Mouse (Mus musculus): ENCODE data around the gene Exd2. TPM values are rescaled to one million over a fixed set of nuclear protein-coding genes. Genes with fewer than 3 reads are reported as not detected.
"Not testable (repeated sequence)": the region's sequence is repeated elsewhere in the genome, so short reads cannot be mapped to it uniquely, and the experiment has no call there.

Exd2 gene
- 100 to 1,000 TPM; 121 to 131 TPM for total RNA-seq (2021)

DNA sequence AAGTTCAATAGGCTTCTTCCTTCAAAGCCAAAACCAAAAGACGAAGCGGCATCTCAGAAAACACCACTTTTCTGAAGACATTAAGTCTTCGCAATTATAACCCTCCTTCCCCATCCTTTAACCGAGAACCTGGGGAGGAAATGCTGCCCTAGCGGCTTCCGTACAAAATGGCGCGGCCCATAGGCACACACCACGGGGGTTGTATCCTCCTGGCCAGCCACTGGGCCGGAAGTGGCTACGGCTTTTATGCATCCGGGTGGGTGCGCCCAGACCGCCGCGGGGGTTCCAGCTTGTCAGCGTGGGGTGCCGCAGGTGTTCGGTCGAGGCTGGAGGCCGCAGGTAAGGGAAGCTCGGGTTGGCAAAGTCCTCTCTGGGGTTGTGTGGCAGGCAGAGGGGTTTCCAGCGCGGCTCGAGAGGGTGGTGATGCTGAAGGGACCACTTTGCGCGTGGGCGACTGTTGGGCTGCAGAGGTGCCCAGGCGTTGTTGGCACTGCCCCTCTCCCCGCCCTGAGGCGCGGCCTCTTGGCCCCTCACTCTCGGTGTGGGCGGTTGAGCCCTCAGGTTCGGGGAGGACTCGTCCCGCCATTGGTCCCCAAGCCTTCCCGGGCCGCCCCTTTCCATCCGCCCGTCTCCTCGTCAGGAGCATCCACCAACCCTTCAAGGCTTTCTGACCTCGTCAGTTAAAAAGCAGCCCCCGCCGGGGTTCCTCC is at the start of gene Exd2:
TSS of gene Exd2 (plus strand) at position 154 of the 710 bp plus-strand sequence.
- intact Hi-C loops (cut with DNase I): loop anchor here (1.0 to 5.0 kb wide), 2 partner anchors 27 to 306 kb away; partner anchors contain the start of gene Dcaf5
- DNase-seq (ENCODE audit: low spot score in 2 of 2): peak; percentile 89 to 96

DNA sequence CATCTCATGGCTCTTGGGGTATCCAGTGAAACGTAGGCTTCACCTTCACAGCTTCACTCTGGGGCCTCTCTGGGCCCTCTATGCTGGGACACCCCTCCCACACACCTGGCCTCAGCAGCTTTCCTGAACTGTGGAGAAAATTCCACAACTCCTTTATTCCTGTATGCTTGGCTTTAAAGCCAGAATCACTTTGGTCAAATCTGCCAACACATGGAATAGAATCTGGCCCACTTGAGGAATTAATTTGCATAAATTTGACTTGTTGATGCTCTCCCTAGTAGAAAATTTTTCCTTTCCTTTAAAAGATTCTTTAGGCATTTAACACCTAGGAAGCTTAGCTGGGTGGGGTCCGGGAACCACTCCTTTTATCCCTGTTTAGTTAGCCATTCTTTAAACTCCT is 47.8 kb upstream of the Exd2 start:
- DNase-seq (ENCODE audit: low spot score in 2 of 2): peak in 1 of 2 experiments; percentile 55
- intact Hi-C loops (cut with DNase I): no loop called here

DNA sequence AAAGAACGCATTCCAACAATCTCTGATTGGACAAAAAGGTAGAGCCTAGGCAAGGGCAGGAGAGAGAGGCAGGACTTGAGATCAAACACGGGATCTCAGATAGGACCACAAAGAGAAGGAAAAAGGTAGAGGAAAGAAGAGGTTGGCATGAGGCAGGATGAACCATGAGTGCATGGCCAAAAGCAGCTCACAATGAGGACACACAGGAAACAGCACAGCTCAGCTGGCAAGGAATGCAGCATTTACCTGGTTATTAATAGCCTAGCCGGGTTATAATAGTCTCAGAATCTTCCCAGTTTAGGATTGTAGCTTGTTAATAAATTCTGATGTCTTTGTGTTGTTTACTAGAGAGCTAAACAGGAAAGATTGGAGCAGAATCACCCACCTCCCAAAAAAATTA is 35.2 kb upstream of the Exd2 start:
- intact Hi-C loops (cut with DNase I): no loop called here
- no peak for DNase-seq (ENCODE audit: low spot score in 2 of 2)

DNA sequence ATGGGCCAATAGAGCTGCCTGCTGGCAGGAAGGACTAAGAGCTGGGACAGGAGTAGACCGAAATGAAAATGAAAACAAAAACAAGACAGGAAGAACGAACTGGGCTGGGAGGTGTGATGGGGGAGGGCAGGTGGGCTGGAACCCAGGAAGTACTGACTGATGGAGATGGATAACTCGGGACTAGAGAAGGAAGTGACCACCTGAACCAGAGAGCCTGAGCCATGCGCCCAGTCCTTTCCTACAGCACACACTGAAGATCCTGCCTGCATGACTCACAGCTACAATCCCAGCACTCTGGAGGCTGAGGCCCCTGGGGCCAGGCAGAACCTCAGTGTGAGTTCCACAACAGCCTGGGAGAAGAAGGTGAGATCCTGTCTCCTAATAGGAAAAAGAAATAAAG is 29.6 kb upstream of the Exd2 start:
- no peak for DNase-seq (ENCODE audit: low spot score in 2 of 2)
- intact Hi-C loops (cut with DNase I): no loop called here

DNA sequence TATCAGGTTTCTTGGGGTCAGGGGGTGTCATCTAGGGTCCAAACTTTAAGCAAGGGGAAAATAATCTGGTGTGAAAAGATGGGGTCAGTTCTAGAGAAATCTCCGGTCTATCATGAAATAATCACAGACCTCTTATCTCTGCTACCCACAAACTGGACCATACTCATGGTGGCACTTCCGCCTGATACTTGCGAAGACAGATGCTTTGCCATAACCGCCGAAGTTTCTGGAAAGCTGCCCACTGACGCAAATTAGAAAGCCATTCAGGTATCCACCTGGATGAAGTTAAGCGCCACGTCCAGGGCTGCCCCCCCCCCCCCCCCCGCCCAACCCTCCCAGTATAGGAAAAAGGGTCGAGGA is 28.3 kb upstream of the Exd2 start:
- DNase-seq (ENCODE audit: low spot score in 2 of 2): peak in 1 of 2 experiments; percentile 5
- intact Hi-C loops (cut with DNase I): no loop called here

DNA sequence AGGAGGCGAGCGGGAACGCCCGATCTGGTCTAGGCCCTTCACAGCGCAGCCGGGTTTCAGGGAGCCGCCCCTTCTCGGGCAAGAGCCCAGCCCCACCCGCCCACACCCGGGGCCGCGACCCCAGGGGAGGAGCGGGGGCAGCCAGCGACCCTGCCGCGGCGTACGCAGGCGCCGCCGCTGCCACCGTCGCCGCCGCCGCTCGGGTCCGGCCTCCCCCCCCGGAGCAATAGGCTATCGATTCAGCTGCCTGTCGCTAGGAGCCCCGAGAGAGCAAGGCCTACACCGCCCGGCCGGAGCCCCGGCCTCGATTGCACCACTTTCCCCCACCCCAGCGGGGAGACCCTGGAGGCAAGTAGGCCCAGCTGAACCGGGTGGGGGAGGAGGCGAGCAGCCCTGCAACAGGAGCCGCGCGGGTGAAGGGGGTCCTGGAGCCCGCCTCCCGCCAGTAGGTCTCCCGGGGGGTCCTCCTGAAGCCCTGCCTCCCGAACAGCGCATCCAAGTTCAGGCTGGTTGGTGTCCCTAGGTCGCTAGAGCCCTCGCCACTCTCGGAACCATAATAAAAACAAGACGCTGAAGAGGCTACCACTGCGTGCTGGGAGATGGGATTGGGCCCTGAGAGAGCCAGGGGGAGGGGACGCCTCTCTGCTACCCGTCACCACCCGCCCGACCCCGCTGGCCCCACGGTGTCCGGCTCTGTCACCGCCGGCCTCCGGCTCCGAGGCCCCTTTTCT is 27.8 kb upstream of the Exd2 start:
- intact Hi-C loops (cut with DNase I): no loop called here
- peak; percentile 67 to 73 for DNase-seq (ENCODE audit: low spot score in 2 of 2)

DNA sequence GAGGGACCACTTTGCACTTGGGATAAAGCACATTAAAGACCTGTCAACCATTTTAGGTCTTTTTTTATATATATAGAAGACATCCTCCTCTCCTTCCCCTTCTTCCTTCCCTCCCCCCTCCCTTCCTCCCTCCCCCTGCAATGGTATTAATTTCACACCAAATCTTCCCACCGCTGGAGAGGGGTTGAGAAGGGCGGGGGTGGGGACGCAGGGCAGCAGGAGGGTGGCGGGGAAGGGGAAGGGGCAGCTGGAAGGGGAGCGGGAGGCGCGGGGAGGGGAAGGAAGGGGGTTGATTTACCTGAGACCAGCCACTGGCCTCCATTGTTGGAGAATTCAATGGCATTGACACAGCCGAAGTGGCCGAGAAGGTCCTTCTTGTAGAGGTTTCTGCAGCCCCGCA is 27.0 kb upstream of the Exd2 start:
- no peak for DNase-seq (ENCODE audit: low spot score in 2 of 2)
- intact Hi-C loops (cut with DNase I): loop anchor here (1.0 kb wide), 1 partner anchor 27 kb away; the partner anchor contains the start of gene Exd2

DNA sequence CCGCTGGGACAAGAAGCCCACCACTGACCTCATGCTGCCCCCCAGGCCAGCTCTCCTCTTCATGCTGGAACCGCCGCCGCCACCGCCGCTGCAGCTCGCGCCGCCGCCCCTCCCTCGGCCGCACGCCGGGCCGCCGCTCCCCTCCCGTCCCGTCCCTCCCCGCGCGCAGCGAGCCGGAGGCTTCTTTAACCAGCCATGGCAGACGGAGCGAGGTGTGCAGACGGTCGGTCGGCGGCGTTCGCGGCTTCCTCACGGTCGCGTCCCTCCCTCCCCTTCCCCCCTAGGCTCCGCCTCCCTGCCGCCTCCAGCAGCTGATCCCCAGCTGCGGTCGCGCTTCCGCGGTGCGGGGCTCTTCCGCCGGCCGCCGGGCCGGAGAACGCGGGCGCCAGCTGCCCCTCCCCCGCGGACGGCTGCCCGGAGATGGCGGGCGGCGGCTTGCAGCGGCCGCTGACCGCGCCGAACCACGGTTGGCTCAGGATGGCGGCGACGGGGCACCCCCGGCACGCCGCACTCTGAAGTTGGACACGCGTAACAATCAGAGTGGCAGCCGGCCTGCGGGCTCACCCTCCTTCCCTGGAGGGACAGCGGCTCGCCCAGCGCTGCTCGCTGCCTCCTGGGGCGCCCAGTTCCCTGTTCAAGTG is 26.4 kb upstream of the Exd2 start, which contains the start of gene Dcaf5:
TSS of gene Dcaf5 (minus strand) at position 266 of the 641 bp plus-strand sequence.
- intact Hi-C loops (cut with DNase I): loop anchor here (1.0 kb wide), 1 partner anchor 27 kb away; the partner anchor contains the start of gene Exd2

DNA sequence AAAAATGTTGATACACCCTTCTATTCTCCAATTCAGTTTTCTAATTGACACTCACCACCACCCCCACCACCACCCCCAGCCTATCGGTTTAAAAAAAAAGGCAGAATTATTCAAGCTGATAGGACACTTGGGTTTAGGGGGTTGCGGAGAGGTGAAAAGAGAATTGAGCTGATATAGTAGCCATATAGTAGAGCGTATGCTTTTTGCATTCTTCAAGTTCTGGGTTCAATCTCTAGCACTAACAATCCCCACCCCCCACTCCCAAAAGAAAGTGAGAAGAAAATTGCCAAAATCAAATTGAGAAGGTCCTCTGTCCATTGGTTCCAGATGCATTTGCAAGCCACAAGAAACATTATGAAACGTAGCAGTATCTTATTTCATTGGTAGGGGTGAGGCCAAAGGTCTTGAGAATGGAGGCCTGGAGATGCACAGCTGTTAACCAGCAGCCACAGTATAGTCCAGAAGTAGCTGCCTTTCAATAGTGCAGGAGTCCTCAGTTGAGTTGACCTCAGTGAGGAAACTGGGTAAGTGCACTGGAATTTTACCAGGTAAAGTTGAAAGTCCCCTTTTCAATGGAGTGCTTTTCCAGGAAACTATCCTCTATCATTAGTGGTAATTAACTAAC is 25.7 kb upstream of the Exd2 start:
- intact Hi-C loops (cut with DNase I): no loop called here
- DNase-seq (ENCODE audit: low spot score in 2 of 2): no peak

More for the DNA sequence above, 26.4 kb upstream of the Exd2 start, which contains the start of gene Dcaf5:
- peak; percentile 81 to 83 for DNase-seq (ENCODE audit: low spot score in 2 of 2)

DNA sequence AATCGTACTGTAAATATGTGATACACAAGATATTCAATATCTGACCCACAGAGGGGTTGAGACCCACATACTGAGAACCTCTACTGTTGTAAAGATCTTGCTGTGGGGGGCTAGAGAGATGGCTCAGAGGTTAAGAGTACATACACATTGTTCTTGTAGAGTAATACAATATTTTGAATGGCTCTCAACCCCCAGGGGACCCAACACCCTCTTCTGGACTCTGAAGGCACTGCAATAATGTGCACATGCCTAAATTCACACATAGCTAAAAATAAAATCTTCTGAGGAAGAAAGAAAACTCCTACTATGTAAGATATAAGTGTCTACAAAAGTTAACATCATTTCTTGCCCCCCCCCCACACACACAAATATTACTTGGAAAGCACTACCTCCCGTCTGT is 21.9 kb upstream of the Exd2 start:
- intact Hi-C loops (cut with DNase I): no loop called here
- DNase-seq (ENCODE audit: low spot score in 2 of 2): no peak

DNA sequence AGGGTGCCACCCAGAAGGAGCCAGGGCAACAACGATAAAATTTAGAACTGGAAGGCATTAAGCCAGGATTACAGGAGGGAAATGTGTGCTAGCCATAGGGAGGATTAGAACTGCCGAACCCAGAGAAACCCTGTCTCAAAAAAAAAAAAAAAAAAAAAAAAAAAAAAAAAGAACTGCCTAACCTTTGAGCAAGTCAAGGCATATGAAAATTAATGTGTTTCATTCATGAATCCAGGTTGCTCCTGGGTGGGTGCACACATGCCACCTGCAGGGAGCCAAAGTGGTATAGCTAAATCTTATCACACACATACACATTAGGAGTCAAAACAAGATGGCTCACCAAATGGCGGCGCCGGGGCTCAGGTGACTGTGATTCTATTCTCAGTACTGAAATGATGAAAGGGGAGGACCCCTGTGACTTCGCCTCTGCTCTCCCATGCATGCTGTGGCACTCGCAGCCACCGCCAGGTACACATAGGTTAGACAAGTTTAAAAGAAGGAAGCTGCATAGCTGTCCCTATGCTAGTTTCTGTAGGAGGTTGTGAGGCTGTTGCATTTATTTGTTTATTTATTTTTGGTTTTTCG is 18.3 kb upstream of the Exd2 start:
- DNase-seq (ENCODE audit: low spot score in 2 of 2): no peak
- intact Hi-C loops (cut with DNase I): no loop called here

DNA sequence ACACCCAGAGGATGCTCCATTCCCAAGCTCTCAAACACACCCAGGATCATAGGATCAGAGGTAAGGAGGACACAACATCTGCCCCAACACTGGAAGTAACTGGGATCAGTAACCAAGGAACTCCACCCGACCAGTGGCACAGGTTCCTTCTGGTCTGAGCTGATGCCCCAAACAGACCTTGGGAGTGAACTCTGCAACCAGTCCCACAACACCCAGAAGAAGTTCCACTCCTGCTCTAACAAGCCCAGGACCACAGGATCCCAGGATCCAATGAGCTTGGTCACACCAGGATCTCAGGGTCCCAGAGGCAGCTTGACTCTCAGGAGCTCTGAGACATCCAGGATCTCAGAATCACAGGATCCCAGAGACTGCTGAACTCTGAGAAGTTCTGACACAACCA is 9.4 kb upstream of the Exd2 start:
- intact Hi-C loops (cut with DNase I): no loop called here
- no peak for DNase-seq (ENCODE audit: low spot score in 2 of 2)

DNA sequence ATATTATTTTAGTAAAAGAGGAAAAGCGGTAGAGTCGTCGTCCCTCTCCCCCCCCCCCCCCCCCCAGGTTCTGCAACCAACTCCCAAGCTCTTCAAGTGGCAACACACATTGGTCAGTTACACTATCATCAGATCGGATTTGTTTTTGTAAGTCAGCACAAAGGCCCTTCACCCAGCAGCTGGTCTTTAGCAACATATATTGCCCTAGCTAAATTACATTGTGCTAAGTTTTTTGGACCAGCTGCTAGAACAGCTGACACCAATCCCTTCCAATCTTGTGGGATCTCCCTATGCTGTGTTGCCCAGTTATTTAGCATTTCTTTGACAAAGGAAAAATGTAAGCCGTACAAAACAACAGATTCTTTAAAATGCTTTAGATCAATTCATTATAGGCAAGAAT is 4.9 kb upstream of the Exd2 start:
- intact Hi-C loops (cut with DNase I): no loop called here
- DNase-seq (ENCODE audit: low spot score in 2 of 2): no peak

DNA sequence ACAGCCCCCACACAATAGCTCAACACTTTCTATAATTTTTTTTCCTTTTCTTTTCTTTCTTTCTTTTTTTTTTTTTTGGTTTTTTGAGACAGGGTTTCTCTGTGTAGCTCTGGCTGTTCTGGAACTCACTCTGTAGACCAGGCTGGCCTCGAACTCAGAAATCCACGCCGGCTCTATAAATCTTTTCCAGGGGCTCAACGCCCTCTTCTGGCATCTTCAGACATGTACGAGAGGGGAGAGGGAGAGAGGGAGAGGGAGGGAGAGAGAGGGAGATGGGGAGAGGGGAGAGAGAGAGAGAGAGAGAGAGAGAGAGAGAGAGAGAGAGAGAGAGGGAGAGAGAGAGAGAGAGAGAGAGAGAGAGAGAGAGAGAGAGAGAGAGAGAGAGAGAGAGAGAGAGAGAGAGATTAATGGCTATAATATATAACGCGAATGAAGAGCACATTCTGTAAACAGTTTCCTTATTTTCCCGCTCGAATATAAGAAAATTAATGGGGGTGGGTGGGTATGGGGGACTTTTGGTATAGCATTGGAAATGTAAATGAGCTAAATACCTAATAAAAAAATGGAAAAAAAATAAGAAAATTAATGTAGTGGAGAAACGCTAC is 501 bp upstream of the Exd2 start:
- intact Hi-C loops (cut with DNase I): loop anchor here (5.0 kb wide), 1 partner anchor 305 kb away; no protein-coding TSS in a partner anchor
- not testable (repeated sequence) for DNase-seq (ENCODE audit: low spot score in 2 of 2)

DNA sequence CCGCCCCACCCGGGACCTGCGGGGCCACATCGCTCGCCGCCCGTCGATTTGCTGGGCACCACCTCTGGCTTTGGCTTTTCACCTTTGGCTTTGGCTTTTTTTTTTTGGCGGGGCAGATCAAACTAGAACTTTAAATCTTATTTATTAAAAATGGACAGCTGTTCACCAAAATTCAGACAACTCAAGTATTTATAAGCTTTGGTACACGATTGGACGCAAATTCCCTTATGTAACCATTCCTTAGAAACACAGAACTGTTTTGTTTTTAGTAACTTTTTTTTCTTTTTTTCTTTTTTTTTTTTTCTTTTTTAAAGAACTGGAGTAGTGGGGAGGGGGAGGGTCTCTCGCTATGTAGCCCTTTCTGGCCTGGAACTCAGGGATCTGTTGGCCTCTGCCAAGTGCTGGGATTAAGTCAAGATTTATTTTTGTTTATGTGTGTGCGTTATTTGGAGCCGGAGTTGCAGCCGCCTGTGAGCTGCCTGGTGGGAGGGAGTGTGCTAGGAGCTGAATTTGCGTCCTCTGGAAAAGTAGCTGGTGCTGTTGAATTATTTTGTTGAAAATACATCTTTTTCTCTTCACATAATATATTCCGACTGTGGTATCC is 873 bp downstream of the Exd2 start:
- peak in 1 of 2 experiments; percentile 17 for DNase-seq (ENCODE audit: low spot score in 2 of 2)
- intact Hi-C loops (cut with DNase I): loop anchor here (1.0 to 5.0 kb wide), 2 partner anchors 27 to 306 kb away; partner anchors contain the start of gene Dcaf5

DNA sequence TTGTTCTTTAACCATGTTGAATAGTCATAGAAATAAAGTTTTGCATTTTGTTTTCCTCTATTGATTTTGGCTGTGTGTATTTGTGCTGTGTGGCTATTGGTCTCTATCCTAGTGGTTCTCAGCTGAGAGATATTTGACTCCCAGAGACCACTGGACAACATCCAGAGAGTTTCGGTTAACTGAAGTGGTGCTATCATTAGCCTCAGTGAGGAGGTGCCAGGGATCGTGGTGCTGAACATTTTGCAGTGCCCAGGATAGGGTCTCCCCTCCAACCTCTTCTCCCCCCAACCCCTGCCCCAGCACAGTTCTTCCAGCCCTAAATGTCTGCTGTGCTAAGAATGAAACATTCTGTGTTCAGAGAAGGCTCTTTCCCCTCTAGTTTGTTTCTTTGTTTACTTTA is 7.3 kb downstream of the Exd2 start:
- no peak for DNase-seq (ENCODE audit: low spot score in 2 of 2)
- intact Hi-C loops (cut with DNase I): no loop called here

DNA sequence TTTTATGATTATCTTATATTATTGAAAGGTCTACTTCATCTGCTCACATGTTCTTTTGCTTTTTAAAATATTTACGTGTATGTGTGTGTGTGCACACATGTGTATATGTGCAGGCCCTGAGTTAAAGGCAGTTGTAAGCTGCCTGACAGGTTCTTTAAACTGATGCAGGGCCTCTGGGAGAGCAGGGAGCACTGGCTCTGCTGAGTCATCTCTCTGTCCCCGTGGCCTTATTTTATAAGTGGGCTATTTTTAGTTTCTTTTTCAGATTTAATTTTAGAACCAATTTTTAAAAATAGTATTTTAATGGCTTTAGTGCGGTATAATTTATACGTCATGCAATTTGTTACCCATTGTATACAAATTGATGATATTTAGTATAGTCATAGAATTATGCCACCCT is 9.0 kb downstream of the Exd2 start:
- intact Hi-C loops (cut with DNase I): no loop called here
- no peak for DNase-seq (ENCODE audit: low spot score in 2 of 2)

DNA sequence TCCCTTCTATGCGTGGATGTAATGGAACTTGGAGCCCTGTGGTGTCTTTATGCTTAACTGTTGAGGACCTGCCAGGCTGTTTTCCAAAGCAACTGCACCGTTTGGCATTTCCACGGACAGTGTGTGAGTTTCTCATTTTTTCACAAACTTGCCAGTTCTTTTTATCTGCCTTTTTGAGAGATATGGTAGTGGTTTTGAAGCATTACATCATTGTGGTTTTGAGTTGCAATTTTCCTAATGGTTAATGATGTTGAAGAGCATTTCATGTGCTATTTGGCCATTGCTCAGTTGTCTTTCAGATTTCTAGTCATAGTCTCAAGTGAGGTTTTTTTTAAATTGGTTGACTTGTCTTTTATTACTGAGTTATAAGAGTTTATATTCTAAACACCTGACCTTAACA is 10.8 kb downstream of the Exd2 start:
- intact Hi-C loops (cut with DNase I): no loop called here
- no peak for DNase-seq (ENCODE audit: low spot score in 2 of 2)

DNA sequence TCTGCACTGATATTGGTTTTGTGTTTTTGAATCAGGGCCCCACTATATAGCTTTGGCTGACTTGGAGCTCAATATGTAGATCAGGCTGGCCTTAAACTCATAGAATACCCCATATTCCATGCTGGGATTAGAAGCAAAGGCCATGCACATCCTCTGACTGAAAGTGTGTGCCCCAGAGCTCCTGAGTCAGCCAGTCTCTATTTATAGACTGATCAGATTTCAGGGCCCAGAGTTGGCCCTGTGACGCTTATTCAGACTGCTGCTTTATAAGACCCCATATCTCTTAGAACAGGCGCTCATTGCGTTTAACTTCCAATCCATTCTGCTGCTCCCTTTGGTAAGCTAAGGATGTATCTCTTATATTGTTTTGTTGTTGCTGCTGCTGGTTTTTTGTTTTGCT is 17.1 kb downstream of the Exd2 start:
- DNase-seq (ENCODE audit: low spot score in 2 of 2): no peak
- intact Hi-C loops (cut with DNase I): no loop called here
